Mouse (Mus musculus): ENCODE measurements at regions not wholly inside any gene's neighbourhood (a gene's known extent, or its start where the extent isn't known, plus 50 kb on each side); places are given as distances from the start of the nearest gene placed in this dataset.

DNA sequence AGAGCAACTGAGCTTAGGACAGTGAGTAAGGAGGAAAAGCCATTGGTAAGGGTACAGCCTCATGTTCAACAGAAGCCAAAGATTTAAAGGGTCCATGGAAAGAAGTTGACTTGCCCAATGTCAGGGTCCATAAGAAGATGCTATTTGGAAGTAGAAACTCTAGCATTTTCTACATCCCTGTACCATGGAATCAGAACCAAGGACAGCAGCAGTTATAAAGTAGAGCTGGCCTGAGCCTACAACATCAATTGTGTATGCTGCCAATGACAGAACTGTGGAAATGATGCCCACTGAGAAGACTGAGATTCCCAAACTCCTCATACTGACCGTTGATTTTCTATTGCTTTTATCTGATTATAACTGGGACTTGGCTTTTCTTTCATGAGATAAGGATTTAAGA lies 107.0 kb upstream of the Nsun6 start:
- Histone ChIP-seq H3K9ac (ENCODE audit: low read depth, low read length) (no peak overlapping the region), H3K27ac (ENCODE audit: low read length) (no peak overlapping the region), H3K4me2 (ENCODE audit: low read depth, low read length) (no peak overlapping the region), H3K4me3 (ENCODE audit: low read depth, low read length) (no peak overlapping the region), H3K9me3 (replicated peaks; ENCODE audit: control insufficient read depth, low read length) (no peaks in the 10 kb centered on the region), H3K4me1 (ENCODE audit: control insufficient read depth, low read depth, low read length) (peaks cover 18% of the 10 kb centered on the region), H3K27me3 (ENCODE audit: control insufficient read depth, insufficient read depth, low read depth, low read length) (no peaks in the 10 kb centered on the region), H3K36me3 (ENCODE audit: control insufficient read depth, insufficient read depth) (no peaks in the 10 kb centered on the region)
- no peak for ATAC-seq (ENCODE audit: low read depth)
- WGBS (ENCODE audit: insufficient replicate concordance), result 81% methylated on average over 1 of the region's 1 CpGs

DNA sequence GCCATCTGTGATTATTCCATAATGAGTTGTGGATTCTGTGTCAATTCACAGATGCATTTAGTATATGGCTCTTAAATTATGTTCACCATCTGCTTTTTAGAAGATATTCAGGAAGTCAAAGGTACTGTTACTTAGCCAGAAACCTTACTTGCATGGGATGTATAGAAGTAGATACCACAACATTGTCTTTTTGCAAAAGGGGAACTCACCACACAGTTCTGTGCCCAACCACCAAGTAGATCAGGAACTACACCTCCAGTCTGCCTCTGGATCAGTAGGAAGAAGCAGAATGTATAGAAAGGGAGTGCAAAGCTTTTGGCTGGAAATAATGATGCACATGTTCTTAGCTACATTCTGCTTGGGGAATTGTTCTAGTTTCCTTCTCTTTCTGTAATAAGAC lies 102.8 kb upstream of the Nsun6 start:
- Histone ChIP-seq H3K36me3 (ENCODE audit: control insufficient read depth, insufficient read depth) (no peaks in the 10 kb centered on the region), H3K9ac (ENCODE audit: low read depth, low read length) (no peak overlapping the region), H3K9me3 (replicated peaks; ENCODE audit: control insufficient read depth, low read length) (no peaks in the 10 kb centered on the region), H3K4me1 (ENCODE audit: control insufficient read depth, low read depth, low read length) (peaks cover 3% of the 10 kb centered on the region), H3K27ac (ENCODE audit: low read length) (no peak overlapping the region), H3K4me3 (ENCODE audit: low read depth, low read length) (no peak overlapping the region), H3K27me3 (ENCODE audit: control insufficient read depth, insufficient read depth, low read depth, low read length) (no peaks in the 10 kb centered on the region), H3K4me2 (ENCODE audit: low read depth, low read length) (no peak overlapping the region)
- no peak for ATAC-seq (ENCODE audit: low read depth)

DNA sequence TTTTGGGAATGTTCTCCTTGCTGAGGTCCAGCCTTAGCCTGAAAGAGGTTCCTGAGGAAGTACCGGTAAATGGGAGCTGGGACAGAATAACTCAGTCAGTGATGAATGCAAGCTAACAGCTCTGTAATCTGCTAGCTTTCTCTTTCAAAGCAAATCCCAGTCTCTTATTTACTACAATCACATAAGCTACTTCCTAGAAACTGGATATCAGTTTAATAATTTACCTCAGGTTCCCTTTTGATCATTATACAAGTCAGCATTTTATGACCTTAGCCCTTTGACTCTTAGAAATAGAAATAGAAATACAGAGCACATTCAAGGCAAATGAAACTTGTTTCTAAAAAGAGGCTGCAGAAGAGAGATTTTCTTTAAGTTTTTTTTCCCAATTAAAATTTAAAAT lies 96.0 kb upstream of the Nsun6 start:
- no peak overlapping the region for H3K9ac ChIP-seq (ENCODE audit: low read depth, low read length)
- no peaks in the 10 kb centered on the region for H3K9me3 ChIP-seq (replicated peaks; ENCODE audit: control insufficient read depth, low read length)
- H3K4me1 ChIP-seq (ENCODE audit: control insufficient read depth, low read depth, low read length), result peaks cover 3% of the 10 kb centered on the region
- no peaks in the 10 kb centered on the region for H3K27me3 ChIP-seq (ENCODE audit: control insufficient read depth, insufficient read depth, low read depth, low read length)
- no peak; the same call in 1 of the 2 replicates for ATAC-seq (ENCODE audit: low read depth)
- H3K36me3 ChIP-seq (ENCODE audit: control insufficient read depth, insufficient read depth), result no peaks in the 10 kb centered on the region
- 88% methylated on average over 1 of the region's 1 CpGs for WGBS (ENCODE audit: insufficient replicate concordance)
- H3K4me3 ChIP-seq (ENCODE audit: low read depth, low read length), result no peak overlapping the region
- H3K27ac ChIP-seq (ENCODE audit: low read length), result no peak overlapping the region
- H3K4me2 ChIP-seq (ENCODE audit: low read depth, low read length), result no peak overlapping the region

DNA sequence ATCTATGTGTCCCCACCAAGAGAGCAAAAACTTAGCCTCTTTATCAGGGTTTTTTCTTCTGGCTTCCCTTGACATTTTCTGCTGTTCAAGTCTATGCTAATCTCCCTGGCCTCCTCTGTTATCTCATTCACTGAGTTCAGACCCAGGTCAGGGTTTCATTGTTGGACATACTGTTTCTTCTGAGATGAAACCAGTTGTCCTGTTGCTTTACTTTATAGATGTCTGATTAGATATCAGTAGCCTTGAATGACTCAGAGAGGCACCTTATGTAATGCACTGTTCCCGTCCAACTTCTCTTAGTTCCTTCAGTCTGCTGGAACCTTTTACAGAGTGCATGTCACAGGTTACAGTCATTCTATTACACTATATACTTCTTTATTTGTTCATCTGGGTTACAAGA lies 93.5 kb upstream of the Nsun6 start:
- Histone ChIP-seq H3K4me2 (ENCODE audit: low read depth, low read length) (no peak overlapping the region), H3K36me3 (ENCODE audit: control insufficient read depth, insufficient read depth) (no peaks in the 10 kb centered on the region), H3K9ac (ENCODE audit: low read depth, low read length) (no peak overlapping the region), H3K27ac (ENCODE audit: low read length) (no peak overlapping the region), H3K9me3 (replicated peaks; ENCODE audit: control insufficient read depth, low read length) (no peaks in the 10 kb centered on the region), H3K4me1 (ENCODE audit: control insufficient read depth, low read depth, low read length) (peaks cover 3% of the 10 kb centered on the region), H3K27me3 (ENCODE audit: control insufficient read depth, insufficient read depth, low read depth, low read length) (no peaks in the 10 kb centered on the region), H3K4me3 (ENCODE audit: low read depth, low read length) (no peak overlapping the region)
- 50% methylated on average over 1 of the region's 1 CpGs for WGBS (ENCODE audit: insufficient replicate concordance)
- ATAC-seq (ENCODE audit: low read depth), result no peak

DNA sequence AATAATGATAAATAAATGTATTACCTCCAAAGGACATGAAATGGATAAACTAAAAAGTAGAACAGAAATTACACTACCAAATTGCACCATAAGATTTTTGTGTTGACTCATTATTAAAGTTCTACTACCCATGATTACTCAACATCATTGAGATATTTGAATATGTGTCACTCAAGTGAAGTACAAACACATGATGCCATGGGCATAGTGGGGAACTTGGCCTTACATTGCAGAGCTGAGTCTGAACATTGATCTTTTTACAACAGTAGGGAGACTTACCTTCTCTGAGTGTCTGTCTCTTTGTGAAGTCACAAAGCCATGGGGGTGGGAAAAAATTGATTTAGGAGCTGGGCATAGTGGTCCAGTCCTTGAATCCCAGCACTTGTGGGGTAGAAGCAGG lies 92.1 kb upstream of the Nsun6 start:
- Histone ChIP-seq H3K36me3 (ENCODE audit: control insufficient read depth, insufficient read depth) (no peaks in the 10 kb centered on the region), H3K4me2 (ENCODE audit: low read depth, low read length) (no peak overlapping the region), H3K9ac (ENCODE audit: low read depth, low read length) (no peak overlapping the region), H3K27ac (ENCODE audit: low read length) (no peak overlapping the region), H3K9me3 (replicated peaks; ENCODE audit: control insufficient read depth, low read length) (no peaks in the 10 kb centered on the region), H3K4me1 (ENCODE audit: control insufficient read depth, low read depth, low read length) (peaks cover 3% of the 10 kb centered on the region), H3K4me3 (ENCODE audit: low read depth, low read length) (no peak overlapping the region), H3K27me3 (ENCODE audit: control insufficient read depth, insufficient read depth, low read depth, low read length) (no peaks in the 10 kb centered on the region)
- peak; percentile 75 for ATAC-seq (ENCODE audit: low read depth)

DNA sequence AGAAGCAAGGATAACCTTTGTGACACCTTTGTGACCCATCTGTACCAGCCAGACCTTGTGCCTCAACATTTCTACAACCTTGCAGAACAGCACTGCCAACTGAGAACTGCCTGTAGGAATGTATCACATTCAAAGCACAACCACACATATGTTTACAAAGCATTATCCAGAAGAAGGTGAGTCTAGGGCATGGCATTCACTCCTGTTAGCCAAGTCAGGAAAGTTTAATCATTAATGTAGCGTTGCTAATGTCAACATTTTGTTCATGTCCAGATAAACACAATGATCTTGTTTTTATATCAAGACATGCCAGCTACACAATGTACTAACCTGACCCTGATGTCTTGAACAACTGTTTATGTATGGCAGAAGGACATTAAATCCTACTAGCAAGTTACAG lies 91.5 kb upstream of the Nsun6 start:
- no peak overlapping the region for H3K9ac ChIP-seq (ENCODE audit: low read depth, low read length)
- ATAC-seq (ENCODE audit: low read depth), result peak; percentile 48
- H3K9me3 ChIP-seq (replicated peaks; ENCODE audit: control insufficient read depth, low read length), result no peaks in the 10 kb centered on the region
- H3K27me3 ChIP-seq (ENCODE audit: control insufficient read depth, insufficient read depth, low read depth, low read length), result no peaks in the 10 kb centered on the region
- no peak overlapping the region for H3K4me2 ChIP-seq (ENCODE audit: low read depth, low read length)
- no peak overlapping the region for H3K27ac ChIP-seq (ENCODE audit: low read length)
- no peak overlapping the region for H3K4me3 ChIP-seq (ENCODE audit: low read depth, low read length)
- 68% methylated on average over 1 of the region's 1 CpGs for WGBS (ENCODE audit: insufficient replicate concordance)
- H3K4me1 ChIP-seq (ENCODE audit: control insufficient read depth, low read depth, low read length), result peaks cover 3% of the 10 kb centered on the region
- H3K36me3 ChIP-seq (ENCODE audit: control insufficient read depth, insufficient read depth), result no peaks in the 10 kb centered on the region

DNA sequence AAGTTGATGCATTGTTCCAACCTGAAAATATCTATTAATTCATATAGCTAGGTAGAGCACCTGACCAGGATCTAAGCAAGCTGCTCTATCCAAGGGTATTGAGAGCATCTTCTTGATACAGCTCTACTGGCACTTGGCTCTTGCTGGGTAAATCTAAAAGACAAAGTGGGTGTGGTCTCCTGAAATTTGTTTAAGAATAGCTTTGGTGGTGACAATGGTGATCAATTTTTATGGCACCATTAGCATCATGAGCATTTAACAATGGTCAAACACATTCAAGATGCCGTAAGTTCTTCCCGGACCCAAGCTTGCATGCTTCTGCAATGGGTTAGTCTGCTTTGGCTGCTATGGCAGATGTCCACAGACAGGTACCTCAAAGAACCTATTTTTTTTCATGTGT lies 89.9 kb upstream of the Nsun6 start:
- 79% methylated on average over 2 of the region's 2 CpGs for WGBS (ENCODE audit: insufficient replicate concordance)
- Histone ChIP-seq H3K27me3 (ENCODE audit: control insufficient read depth, insufficient read depth, low read depth, low read length) (no peaks in the 10 kb centered on the region), H3K27ac (ENCODE audit: low read length) (no peak overlapping the region), H3K36me3 (ENCODE audit: control insufficient read depth, insufficient read depth) (no peaks in the 10 kb centered on the region), H3K4me1 (ENCODE audit: control insufficient read depth, low read depth, low read length) (peaks cover 3% of the 10 kb centered on the region), H3K4me2 (ENCODE audit: low read depth, low read length) (no peak overlapping the region), H3K9ac (ENCODE audit: low read depth, low read length) (no peak overlapping the region), H3K4me3 (ENCODE audit: low read depth, low read length) (no peak overlapping the region), H3K9me3 (replicated peaks; ENCODE audit: control insufficient read depth, low read length) (no peaks in the 10 kb centered on the region)
- no peak for ATAC-seq (ENCODE audit: low read depth)

DNA sequence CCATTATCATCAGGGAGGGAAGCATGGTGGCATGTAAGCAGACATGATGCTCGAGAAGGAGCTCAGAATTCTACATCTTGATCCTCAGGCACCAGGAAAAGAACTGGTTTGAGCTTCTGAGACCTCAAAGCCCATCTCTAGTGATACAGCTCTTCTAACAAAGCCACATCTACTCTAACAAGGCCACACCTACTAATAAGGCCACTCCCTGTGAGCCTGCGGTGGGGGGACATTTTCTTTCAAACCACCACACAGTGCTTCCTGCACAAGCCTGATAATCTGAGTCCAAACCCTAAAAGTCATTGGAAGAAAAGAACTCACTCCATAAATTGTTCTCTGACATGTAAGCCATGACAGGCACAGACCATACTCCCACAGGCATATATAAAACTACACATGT lies 85.0 kb upstream of the Nsun6 start:
- ATAC-seq (ENCODE audit: low read depth), result peak; percentile 41; the same call in 1 of the 2 replicates

More for the DNA sequence above, 85.0 kb upstream of the Nsun6 start:
- H3K27me3 ChIP-seq (ENCODE audit: control insufficient read depth, insufficient read depth, low read depth, low read length), result no peaks in the 10 kb centered on the region
- no peaks in the 10 kb centered on the region for H3K9me3 ChIP-seq (replicated peaks; ENCODE audit: control insufficient read depth, low read length)
- H3K4me1 ChIP-seq (ENCODE audit: control insufficient read depth, low read depth, low read length), result no peaks in the 10 kb centered on the region
- no peak overlapping the region for H3K4me2 ChIP-seq (ENCODE audit: low read depth, low read length)
- H3K27ac ChIP-seq (ENCODE audit: low read length), result no peak overlapping the region
- H3K9ac ChIP-seq (ENCODE audit: low read depth, low read length), result no peak overlapping the region
- no peaks in the 10 kb centered on the region for H3K36me3 ChIP-seq (ENCODE audit: control insufficient read depth, insufficient read depth)
- WGBS (ENCODE audit: insufficient replicate concordance), result 51% methylated on average over 2 of the region's 2 CpGs
- H3K4me3 ChIP-seq (ENCODE audit: low read depth, low read length), result no peak overlapping the region
